Mouse (Mus musculus): ENCODE measurements around the gene Ppia.

DNA sequence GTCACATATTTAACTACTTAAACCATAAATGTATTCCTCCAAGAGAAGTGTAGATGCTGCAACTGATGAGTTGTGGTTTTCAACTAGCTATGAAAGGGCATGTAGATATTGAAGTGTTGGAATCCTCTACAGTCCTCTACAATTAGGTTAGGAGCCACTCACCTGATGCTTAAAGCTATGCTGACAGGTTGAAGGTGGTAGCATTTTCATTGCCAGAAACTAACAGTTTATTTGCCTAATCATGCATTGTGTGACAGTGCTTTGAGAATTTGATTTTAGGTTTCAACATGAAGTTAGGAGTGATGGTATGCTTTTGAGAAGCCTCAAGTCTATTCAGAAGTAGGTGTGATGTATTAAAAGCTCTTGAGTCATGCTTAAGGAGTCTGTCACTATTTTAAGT is 2.2 kb downstream of the Ppia start:
- TF ChIP-seq GATA1 (IDR thresholded peaks at IDR 0.05; ENCODE audit: borderline replicate concordance, low read length) (no peak), FLI1 (IDR thresholded peaks at IDR 0.05; ENCODE audit: low read length) (no peak)
